ENCODE assay signal across 29 mouse cellular contexts in genomic region chr4:150202702-150203101, GRCm38 (mm10). TPM values are rescaled to one million over a fixed set of nuclear protein-coding genes. Genes with fewer than 3 reads are reported as not detected.
DNase-seq lines count a peak whose midpoint lies in the region; ATAC-seq lines count a peak whose summit lies in the region.
"Had no signal": no experiment of that assay in that cellular context is flagged by ENCODE, and none has a peak within 500 bp of the region (broad histone marks: within the 10 kb centered on the region; RNA-seq: fewer than 3 reads in every experiment).

No protein-coding gene starts in this region.

- no peaks in the 10 kb centered on the region for H3K9me3 ChIP-seq in forebrain, embryonic 14.5 days (replicated peaks; ENCODE audit: control insufficient read depth, low read length)
- H3K9me3 ChIP-seq: heart, embryonic 10.5 days; hindbrain, embryonic 15.5 days; neural tube, embryonic 12.5 days had no signal

- H3K36me3 ChIP-seq in macrophage (ENCODE audit: inconsistent target), result no peaks in the 10 kb centered on the region
- no peaks in the 10 kb centered on the region for H3K36me3 ChIP-seq in splenic B cell, adult 2 months (ENCODE audit: control insufficient read depth, insufficient read depth, low read length, poor library complexity, severe bottlenecking)
- H3K36me3 ChIP-seq in forebrain, embryonic 14.5 days (ENCODE audit: control insufficient read depth, insufficient read depth, low read length), result no peaks in the 10 kb centered on the region
- H3K36me3 ChIP-seq: heart, embryonic 10.5 days; hindbrain, embryonic 15.5 days; neural tube, embryonic 12.5 days had no signal

- H3K27me3 ChIP-seq in splenic B cell, adult 2 months (ENCODE audit: control insufficient read depth, insufficient read depth, low read length, poor library complexity, severe bottlenecking), result no peaks in the 10 kb centered on the region
- H3K27me3 ChIP-seq in forebrain, embryonic 14.5 days (replicated peaks; ENCODE audit: control insufficient read depth, insufficient read depth, low read length), result no peaks in the 10 kb centered on the region
- H3K27me3 ChIP-seq: hindbrain, embryonic 15.5 days; neural tube, embryonic 12.5 days had no signal

- no peak for ATAC-seq in forebrain, embryonic 14.5 days
- ATAC-seq: midbrain, embryonic 16.5 days had no signal

- H3K4me3 ChIP-seq in brown adipose tissue, adult 24 weeks (ENCODE audit: insufficient read depth, low read depth, low read length), result no peak overlapping the region
- no peak overlapping the region for H3K4me3 ChIP-seq in macrophage (ENCODE audit: inconsistent target)
- no peak overlapping the region for H3K4me3 ChIP-seq in forebrain, embryonic 14.5 days (ENCODE audit: low read depth, low read length)
- H3K4me3 ChIP-seq: heart, embryonic 10.5 days; hindbrain, embryonic 15.5 days; neural tube, embryonic 12.5 days had no signal

- peak; percentile 48 to 49 for DNase-seq in spleen, postnatal 36 days (ENCODE audit: low spot score in 2 of 2)
- DNase-seq in spleen, adult 12 weeks (ENCODE audit: low spot score), result no peak
- peak; percentile 51 for DNase-seq in splenic B cell, adult 2 months (ENCODE audit: low read depth, low spot score)
- no peak for DNase-seq in neural tube, embryonic 10.5 days (ENCODE audit: extremely low spot score, low spot score)
- DNase-seq in kidney, postnatal 4 days, result no peak
- no peak for DNase-seq in forebrain, embryonic 14.5 days (ENCODE audit: low spot score)
- DNase-seq: adrenal gland, postnatal 14 days; cerebellum, adult 9-11 months; embryo, embryonic 11 days; gastrocnemius, postnatal 25 days; heart, postnatal 10 days; kidney, adult 2 months; kidney, postnatal 25 days; right cerebral cortex, postnatal 14 days; thymus, adult 18-20 months had no signal

- no peaks in the 10 kb centered on the region for H3K79me2 ChIP-seq in macrophage (ENCODE audit: inconsistent target)

- H3K4me2 ChIP-seq in forebrain, embryonic 14.5 days (ENCODE audit: low read length), result no peak overlapping the region
- H3K4me2 ChIP-seq: hindbrain, embryonic 15.5 days; neural tube, embryonic 12.5 days had no signal

- no peaks in the 10 kb centered on the region for H3K4me1 ChIP-seq in brown adipose tissue, adult 24 weeks (ENCODE audit: control insufficient read depth, insufficient read depth, insufficient read length, low read length)
- no peaks in the 10 kb centered on the region for H3K4me1 ChIP-seq in forebrain, embryonic 14.5 days (ENCODE audit: control insufficient read depth, insufficient read depth, low read length)
- H3K4me1 ChIP-seq: hindbrain, embryonic 15.5 days; neural tube, embryonic 12.5 days had no signal

- no peak overlapping the region for H3K9ac ChIP-seq in forebrain, embryonic 14.5 days (ENCODE audit: low read length)
- H3K9ac ChIP-seq: hindbrain, embryonic 15.5 days; liver, embryonic 14.5 days; neural tube, embryonic 12.5 days had no signal

- WGBS in macrophage (ENCODE audit: missing documents), result 7% methylated on average over 5 of the region's 5 CpGs
- 87% methylated on average over 5 of the region's 5 CpGs for WGBS in forebrain, embryonic 14.5 days

- peak overlapping the region; percentile 57 for H3K27ac ChIP-seq in brown adipose tissue, adult 24 weeks (replicated peaks; ENCODE audit: low read depth, low read length)
- H3K27ac ChIP-seq in macrophage, result peak overlapping the region; percentile 85
- no peak overlapping the region for H3K27ac ChIP-seq in forebrain, embryonic 14.5 days (ENCODE audit: low read depth, low read length)
- H3K27ac ChIP-seq: heart, embryonic 10.5 days; hindbrain, embryonic 15.5 days; liver, embryonic 14.5 days; neural tube, embryonic 12.5 days had no signal

RNA-seq across cellular contexts. Expression of gene Car6, which starts 1.6 kb away (rescaled TPM):
- polyA plus RNA-seq in brown adipose tissue, adult 24 weeks (2012; ENCODE audit: insufficient read depth, insufficient read length, missing spikeins), result not detected in 2 replicates
- not detected for total RNA-seq in macrophage (2018; cell fraction: chromatin; rRNA removed)
- under 1 TPM; 0.10 to 0.88 (median 0.33) TPM for total RNA-seq in macrophage (2018; cell fraction: cytosol; rRNA removed)
- 1 to 10 TPM in 1 of 26 experiments, under 1 TPM in 2, not detected in 23; 0.72 to 1.0 (median 0.83) TPM for total RNA-seq in macrophage (2018; cell fraction: nucleus; rRNA removed)
- polyA plus RNA-seq in macrophage (2018), result 0.43 to 1.5 TPM in 2 of 3 replicates, not detected in the other
- polyA plus RNA-seq in forebrain, embryonic 14.5 days (2014; fragmentation: Nextera tagmentation; extraction: Ambion mirVana), result not detected in 2 replicates
- total RNA-seq: CH12.LX; gastrocnemius, postnatal 25 days; heart, postnatal 10 days; layer of hippocampus, postnatal 10 days; left cerebral cortex, postnatal 36 days; megakaryocyte-erythroid progenitor cell, adult 5-6 weeks had no signal
- polyA plus RNA-seq: forebrain, embryonic 11.5 days; heart, embryonic 10.5 days; hindbrain, embryonic 15.5 days; kidney, adult 2 months; midbrain, embryonic 16.5 days; neural tube, embryonic 12.5 days; stomach, embryonic 14.5 days; urinary bladder, adult 2 months had no signal

RNA-seq across cellular contexts. Expression of gene Eno1, which starts 33.8 kb away (rescaled TPM):
- 2,211 and 3,699 TPM in 2 replicates for polyA plus RNA-seq in brown adipose tissue, adult 24 weeks (2012; ENCODE audit: insufficient read depth, insufficient read length, missing spikeins)
- total RNA-seq in macrophage (2018; cell fraction: chromatin; rRNA removed), result 100 to 1,000 TPM in 3 of 26 experiments, 10 to 100 TPM in 23; 12.6 to 121 (median 44.0) TPM
- total RNA-seq in macrophage (2018; cell fraction: cytosol; rRNA removed), result 100 to 1,000 TPM; 169 to 326 (median 246) TPM
- 100 to 1,000 TPM in 5 of 26 experiments, 10 to 100 TPM in 21; 41.3 to 178 (median 77.0) TPM for total RNA-seq in macrophage (2018; cell fraction: nucleus; rRNA removed)
- polyA plus RNA-seq in macrophage (2018), result 167 to 467 TPM (median 266 TPM) in 3 replicates
- 958 and 988 TPM in 2 replicates for polyA plus RNA-seq in forebrain, embryonic 14.5 days (2014; fragmentation: Nextera tagmentation; extraction: Ambion mirVana)

RNA-seq across cellular contexts. Expression of gene Slc2a7, which starts 53.9 kb away (rescaled TPM):
- polyA plus RNA-seq in brown adipose tissue, adult 24 weeks (2012; ENCODE audit: insufficient read depth, insufficient read length, missing spikeins), result not detected in 2 replicates
- not detected for total RNA-seq in macrophage (2018; cell fraction: chromatin; rRNA removed)
- total RNA-seq in macrophage (2018; cell fraction: cytosol; rRNA removed), result not detected
- total RNA-seq in macrophage (2018; cell fraction: nucleus; rRNA removed), result not detected
- not detected in 3 replicates for polyA plus RNA-seq in macrophage (2018)
- not detected in 2 replicates for polyA plus RNA-seq in forebrain, embryonic 14.5 days (2014; fragmentation: Nextera tagmentation; extraction: Ambion mirVana)
- total RNA-seq: adrenal gland, postnatal 14 days; gastrocnemius, postnatal 25 days; heart, postnatal 10 days; layer of hippocampus, postnatal 10 days; left cerebral cortex, postnatal 36 days; megakaryocyte-erythroid progenitor cell, adult 5-6 weeks had no signal
- polyA plus RNA-seq: forebrain, embryonic 11.5 days; heart, embryonic 10.5 days; hindbrain, embryonic 15.5 days; midbrain, embryonic 16.5 days; neural tube, embryonic 12.5 days; stomach, embryonic 14.5 days; urinary bladder, adult 2 months had no signal

Comparison
In these comparisons a context has a peak if more than half of its experiments do, and no peak if none do; other contexts are left out.
1. DNase-seq: peak in spleen, postnatal 36 days (2 of 2) and splenic B cell, adult 2 months (single experiment); none in spleen, adult 12 weeks (single experiment), neural tube, embryonic 10.5 days (single experiment), kidney, postnatal 4 days (0 of 2) and forebrain, embryonic 14.5 days (single experiment).